Mouse (Mus musculus) ES-Bruce4 (cell line): Measurements from ENCODE around the gene Ispd. TPM values are rescaled to one million over a fixed set of nuclear protein-coding genes. Genes with fewer than 3 reads are reported as not detected.
"Not testable (repeated sequence)": the region's sequence is repeated elsewhere in the genome, so short reads cannot be mapped to it uniquely, and the experiment has no call there.

ENCODE experiments used
- H3K27ac ChIP-seq: 2 replicates; pipeline ENCODE4 v1.5.1; 2012; ENCODE audit warnings: low read length, inconsistent platforms; ENCODE audit not compliant: insufficient read depth
- H3K27me3 ChIP-seq: 2 replicates; pipeline ENCODE4 v1.6.1; 2012; ENCODE audit warnings: mild to moderate bottlenecking, low read length, inconsistent platforms; ENCODE audit not compliant: control insufficient read depth, poor library complexity, insufficient read depth, severe bottlenecking
- H3K36me3 ChIP-seq: 2 replicates; pipeline ENCODE4 v1.6.1; 2012; ENCODE audit warnings: inconsistent platforms, mild to moderate bottlenecking, low read length, moderate library complexity; ENCODE audit not compliant: control insufficient read depth, poor library complexity, insufficient read depth, severe bottlenecking
- H3K4me1 ChIP-seq: one replicate; pipeline ENCODE4 v1.8.1; 2011; ENCODE audit warnings: low read length; ENCODE audit not compliant: control insufficient read depth, insufficient read depth
- H3K4me3 ChIP-seq: 2 replicates; pipeline ENCODE4 v1.5.1; 2011; ENCODE audit warnings: low read depth, mild to moderate bottlenecking, low read length
- H3K9ac ChIP-seq: 2 replicates; pipeline ENCODE4 v1.6.1; 2012; ENCODE audit warnings: low read depth, mild to moderate bottlenecking, inconsistent platforms; ENCODE audit not compliant: poor library complexity, severe bottlenecking
- H3K9me3 ChIP-seq: replicated peaks from 2 replicates; pipeline ENCODE4 v1.6.1; 2012; ENCODE audit warnings: mild to moderate bottlenecking, low read length, inconsistent platforms; ENCODE audit not compliant: control insufficient read depth, poor library complexity, insufficient read depth, severe bottlenecking
- CTCF ChIP-seq: IDR thresholded peaks from one replicate; pipeline ENCODE4 v1.8.1; 2011; ENCODE audit warnings: low read depth, low read length
- EP300 ChIP-seq: IDR thresholded peaks from 2 replicates; pipeline ENCODE4 v1.6.1; 2011; ENCODE audit warnings: low read depth, low read length; ENCODE audit not compliant: insufficient read depth
- POLR2A ChIP-seq: IDR thresholded peaks from one replicate; pipeline ENCODE4 v1.8.1; 2011; ENCODE audit warnings: low read length; ENCODE audit not compliant: insufficient read depth
- polyA plus RNA-seq: library from polyadenylated mRNA; stranded (reverse); fragments of >200 nt; gene quantifications from 2 replicates; pipeline ENCODE4 v1.2.4, GENCODE M21; 2011; ENCODE audit warnings: low read depth; ENCODE audit not compliant: missing spikeins, insufficient read depth, insufficient read length

The Ispd gene
- polyA plus RNA-seq, 1 experiment, result 1.2 TPM

- Histone ChIP-seq H3K27me3 (no peaks in the 10 kb centered on the region), H3K4me3 (no peak overlapping the region), H3K27ac (no peak overlapping the region), H3K4me1 (no peaks in the 10 kb centered on the region), H3K9ac (no peak overlapping the region), H3K9me3 (no peaks in the 10 kb centered on the region), H3K36me3 (no peaks in the 10 kb centered on the region)
- TF ChIP-seq EP300 (no peak), POLR2A (no peak), CTCF (no peak)
These were observed 17.2 kb upstream of the Ispd start for GRCm38 (mm10) chr12:36364013-36364412.

- no peaks in the 10 kb centered on the region for H3K36me3 ChIP-seq
- H3K9me3 ChIP-seq, result no peaks in the 10 kb centered on the region
- TF ChIP-seq EP300, result no peak
- peak; percentile 38 for TF ChIP-seq CTCF
- TF ChIP-seq POLR2A, result no peak
- H3K4me3 ChIP-seq, result no peak overlapping the region
- no peaks in the 10 kb centered on the region for H3K27me3 ChIP-seq
- no peak overlapping the region for H3K9ac ChIP-seq
- H3K4me1 ChIP-seq, result no peaks in the 10 kb centered on the region
- H3K27ac ChIP-seq, result no peak overlapping the region
These were observed 7.8 kb upstream of the Ispd start for GRCm38 (mm10) chr12:36373237-36373998.

- H3K4me1 ChIP-seq, H3K36me3 ChIP-seq, H3K4me3 ChIP-seq, H3K9me3 ChIP-seq, H3K27me3 ChIP-seq, H3K9ac ChIP-seq, H3K27ac ChIP-seq: not testable (repeated sequence)
These were observed 4.9 kb upstream of the Ispd start for GRCm38 (mm10) chr12:36376391-36376790.

GRCm38 (mm10) chr12:36380254-36380653 lies 996 bp upstream of the Ispd start:
- H3K36me3 ChIP-seq, result no peaks in the 10 kb centered on the region
- H3K27me3 ChIP-seq, result peaks cover 2% of the 10 kb centered on the region
- H3K27ac ChIP-seq, result no peak overlapping the region
- no peak overlapping the region for H3K4me3 ChIP-seq
- H3K9me3 ChIP-seq, result no peaks in the 10 kb centered on the region
- H3K9ac ChIP-seq, result no peak overlapping the region
- H3K4me1 ChIP-seq, result no peaks in the 10 kb centered on the region
- TF ChIP-seq POLR2A (no peak), EP300 (no peak), CTCF (no peak)

- no peak for TF ChIP-seq EP300
- no peak for TF ChIP-seq CTCF
- TF ChIP-seq POLR2A, result no peak
- no peak overlapping the region for H3K9ac ChIP-seq
- no peak overlapping the region for H3K4me3 ChIP-seq
- no peaks in the 10 kb centered on the region for H3K4me1 ChIP-seq
- no peak overlapping the region for H3K27ac ChIP-seq
- H3K27me3 ChIP-seq, result peaks cover 2% of the 10 kb centered on the region
- no peaks in the 10 kb centered on the region for H3K9me3 ChIP-seq
- H3K36me3 ChIP-seq, result no peaks in the 10 kb centered on the region
These were observed 444 bp upstream of the Ispd start for GRCm38 (mm10) chr12:36380806-36381205.

GRCm38 (mm10) chr12:36385386-36385785 lies 4.1 kb downstream of the Ispd start:
- peaks cover 2% of the 10 kb centered on the region for H3K27me3 ChIP-seq
- H3K4me1 ChIP-seq, result no peaks in the 10 kb centered on the region
- no peak overlapping the region for H3K27ac ChIP-seq
- no peak overlapping the region for H3K9ac ChIP-seq
- no peaks in the 10 kb centered on the region for H3K9me3 ChIP-seq
- TF ChIP-seq CTCF (no peak), EP300 (no peak), POLR2A (no peak)
- no peaks in the 10 kb centered on the region for H3K36me3 ChIP-seq
- no peak overlapping the region for H3K4me3 ChIP-seq
